9 mouse cellular contexts compared by ENCODE assay signal in the genomic region with DNA sequence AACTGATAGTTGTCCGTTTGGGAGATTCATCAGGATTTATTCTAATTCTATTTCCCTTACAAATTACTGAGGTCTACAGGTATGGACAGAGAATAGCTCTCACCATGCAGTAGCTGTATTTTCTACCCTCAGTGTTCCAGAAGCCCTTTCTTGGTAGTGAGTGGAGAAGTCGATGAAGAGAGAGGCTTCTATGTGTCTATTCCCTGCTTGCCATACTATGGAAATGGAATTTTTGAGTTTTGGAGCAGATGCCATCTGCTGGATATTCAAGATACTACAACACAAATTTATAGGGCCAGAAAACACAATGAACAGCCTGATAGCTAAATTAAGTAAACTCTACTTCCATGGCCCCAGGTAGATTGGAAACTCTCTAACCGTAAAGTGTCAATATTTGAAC.
DNase-seq lines count a peak whose midpoint lies in the region; ATAC-seq lines count a peak whose summit lies in the region.
"Had no signal": no experiment of that assay in that cellular context is flagged by ENCODE, and none has a peak within 500 bp of the region (broad histone marks: within the 10 kb centered on the region; RNA-seq: fewer than 3 reads in every experiment).

No protein-coding gene starts in this region.

- 20% methylated on average over 3 of the region's 3 CpGs for WGBS in heart, embryonic 13.5 days
- 28% methylated on average over 3 of the region's 3 CpGs for WGBS in heart, embryonic 12.5 days
- 28% methylated on average over 3 of the region's 3 CpGs for WGBS in hindbrain, embryonic 12.5 days
- 27% methylated on average over 3 of the region's 3 CpGs for WGBS in midbrain, embryonic 11.5 days

- DNase-seq in 416B (ENCODE audit: low read depth), result peak; percentile 64
- DNase-seq in brain, adult 2 months (ENCODE audit: low read depth, low spot score), result peak; percentile 81
- peak; percentile 96 for DNase-seq in midbrain, embryonic 11.5 days (ENCODE audit: low spot score, missing footprints)
- no peak for DNase-seq in natural killer cell, adult 2 months (ENCODE audit: low spot score in 2 of 2)
- DNase-seq in adrenal gland, postnatal 25 days, result no peak

- ATAC-seq in heart, embryonic 13.5 days (ENCODE audit: extremely low read depth, insufficient number of reproducible peaks, low FRiP score, low TSS enrichment), result no peak
- no peak for ATAC-seq in heart, embryonic 12.5 days (ENCODE audit: insufficient number of reproducible peaks, low FRiP score)
- ATAC-seq in hindbrain, embryonic 12.5 days (ENCODE audit: low FRiP score), result peak; percentile 79
- ATAC-seq in midbrain, embryonic 11.5 days (ENCODE audit: low FRiP score), result peak; percentile 79

- 0 out of 2 replicates have a peak overlapping the region, but pooled peaks have one; percentile 20 for H3K4me2 ChIP-seq in heart, embryonic 13.5 days
- no peak overlapping the region for H3K4me2 ChIP-seq in heart, embryonic 12.5 days
- peak overlapping the region; percentile 31 for H3K4me2 ChIP-seq in hindbrain, embryonic 12.5 days (replicated peaks)
- H3K4me2 ChIP-seq in midbrain, embryonic 11.5 days, result peak overlapping the region; percentile 30
- H3K4me2 ChIP-seq: limb, embryonic 15.5 days had no signal

- no peaks in the 10 kb centered on the region for H3K36me3 ChIP-seq in heart, embryonic 13.5 days
- no peaks in the 10 kb centered on the region for H3K36me3 ChIP-seq in heart, embryonic 12.5 days
- H3K36me3 ChIP-seq in hindbrain, embryonic 12.5 days, result no peaks in the 10 kb centered on the region
- no peaks in the 10 kb centered on the region for H3K36me3 ChIP-seq in midbrain, embryonic 11.5 days (ENCODE audit: control insufficient read depth, insufficient read depth, low read length)
- H3K36me3 ChIP-seq: limb, embryonic 15.5 days had no signal

- peak overlapping the region; percentile 54; the same call in 1 of the 2 replicates for H3K9ac ChIP-seq in heart, embryonic 13.5 days
- H3K9ac ChIP-seq in heart, embryonic 12.5 days, result no peak overlapping the region
- peak overlapping the region; percentile 9; the same call in 1 of the 2 replicates for H3K9ac ChIP-seq in hindbrain, embryonic 12.5 days
- H3K9ac ChIP-seq in midbrain, embryonic 11.5 days (ENCODE audit: low read length), result peak overlapping the region; percentile 52; the same call in 1 of the 2 replicates
- H3K9ac ChIP-seq: limb, embryonic 15.5 days had no signal

- H3K9me3 ChIP-seq in heart, embryonic 13.5 days, result no peaks in the 10 kb centered on the region
- no peaks in the 10 kb centered on the region for H3K9me3 ChIP-seq in heart, embryonic 12.5 days (replicated peaks)
- H3K9me3 ChIP-seq in hindbrain, embryonic 12.5 days (replicated peaks), result no peaks in the 10 kb centered on the region
- no peaks in the 10 kb centered on the region for H3K9me3 ChIP-seq in midbrain, embryonic 11.5 days (ENCODE audit: control insufficient read depth, low read length)
- H3K9me3 ChIP-seq: limb, embryonic 15.5 days had no signal

- no peaks in the 10 kb centered on the region for H3K27me3 ChIP-seq in heart, embryonic 13.5 days (replicated peaks)
- no peaks in the 10 kb centered on the region for H3K27me3 ChIP-seq in heart, embryonic 12.5 days (replicated peaks)
- no peaks in the 10 kb centered on the region for H3K27me3 ChIP-seq in hindbrain, embryonic 12.5 days
- H3K27me3 ChIP-seq in midbrain, embryonic 11.5 days (ENCODE audit: control insufficient read depth, insufficient read depth, low read length), result no peaks in the 10 kb centered on the region
- H3K27me3 ChIP-seq: limb, embryonic 15.5 days had no signal

- H3K27ac ChIP-seq in heart, embryonic 13.5 days (replicated peaks), result no peak overlapping the region
- no peak overlapping the region for H3K27ac ChIP-seq in heart, embryonic 12.5 days (ENCODE audit: poor library complexity, severe bottlenecking)
- peak overlapping the region; percentile 72 for H3K27ac ChIP-seq in hindbrain, embryonic 12.5 days
- peak overlapping the region; percentile 74 for H3K27ac ChIP-seq in midbrain, embryonic 11.5 days (ENCODE audit: low read depth, low read length)
- H3K27ac ChIP-seq: limb, embryonic 15.5 days had no signal

- H3K4me3 ChIP-seq in heart, embryonic 13.5 days, result no peak overlapping the region
- no peak overlapping the region for H3K4me3 ChIP-seq in heart, embryonic 12.5 days
- no peak overlapping the region for H3K4me3 ChIP-seq in hindbrain, embryonic 12.5 days
- H3K4me3 ChIP-seq in midbrain, embryonic 11.5 days (ENCODE audit: low read depth, low read length), result no peak overlapping the region
- H3K4me3 ChIP-seq: limb, embryonic 15.5 days had no signal

- peaks cover 9% of the 10 kb centered on the region for H3K4me1 ChIP-seq in heart, embryonic 13.5 days
- H3K4me1 ChIP-seq in heart, embryonic 12.5 days (replicated peaks), result peaks cover 9% of the 10 kb centered on the region
- peaks cover 12% of the 10 kb centered on the region for H3K4me1 ChIP-seq in hindbrain, embryonic 12.5 days
- H3K4me1 ChIP-seq in midbrain, embryonic 11.5 days (ENCODE audit: control insufficient read depth, insufficient read depth, low read length), result peaks cover 13% of the 10 kb centered on the region
- H3K4me1 ChIP-seq: limb, embryonic 15.5 days had no signal

Comparison
In these comparisons a context has a peak if more than half of its experiments do, and no peak if none do; other contexts are left out.
1. ATAC-seq: peak in hindbrain, embryonic 12.5 days (single experiment) and midbrain, embryonic 11.5 days (single experiment); none in heart, embryonic 13.5 days (single experiment) and heart, embryonic 12.5 days (single experiment).
2. H3K27ac ChIP-seq: peak in hindbrain, embryonic 12.5 days (single experiment) and midbrain, embryonic 11.5 days (single experiment); none in heart, embryonic 13.5 days (single experiment) and heart, embryonic 12.5 days (single experiment).
3. DNase-seq: peak in 416B (single experiment), brain, adult 2 months (single experiment) and midbrain, embryonic 11.5 days (single experiment); none in natural killer cell, adult 2 months (0 of 2) and adrenal gland, postnatal 25 days (single experiment).